Mouse (Mus musculus): ENCODE results near the gene Zfp748. TPM values are rescaled to one million over a fixed set of nuclear protein-coding genes. Genes with fewer than 3 reads are reported as not detected.

The Zfp748 gene
- 3.3 and 6.7 TPM in 2 replicates for total RNA-seq (2015; ENCODE audit: low replicate concordance)
- 2.9 and 4.6 TPM in 2 replicates for total RNA-seq (2017; ENCODE audit: low replicate concordance)

- ATAC-seq (replicated peaks; ENCODE audit: low FRiP score, poor library complexity, severe bottlenecking): no peak
These were observed at the start of gene Zfp748 for GRCm38 (mm10) chr13:67553730-67554129. Zfp748 (minus strand) TSS chr13:67553830.

- ATAC-seq (replicated peaks; ENCODE audit: low FRiP score, poor library complexity, severe bottlenecking): no peak
These were observed 19.1 kb upstream of the Zfp748 start for GRCm38 (mm10) chr13:67572591-67573189.

GRCm38 (mm10) chr13:67552505-67553346 lies 904 bp downstream of the Zfp748 start:
- peak; percentile 98 for ATAC-seq (replicated peaks; ENCODE audit: low FRiP score, poor library complexity, severe bottlenecking)

GRCm38 (mm10) chr13:67545941-67546340 lies 7.7 kb downstream of the Zfp748 start:
- ATAC-seq (replicated peaks; ENCODE audit: low FRiP score, poor library complexity, severe bottlenecking): no peak

GRCm38 (mm10) chr13:67527049-67527730 lies 26.4 kb downstream of the Zfp748 start:
- ATAC-seq (replicated peaks; ENCODE audit: low FRiP score, poor library complexity, severe bottlenecking): no peak

GRCm38 (mm10) chr13:67525753-67526410 lies 27.7 kb downstream of the Zfp748 start, which contains the start of the genes Gm26965 and Zfp87:
Gm26965 (minus strand) TSS chr13:67526151.
Zfp87 (minus strand) TSS chr13:67526177.
- peak; percentile 100 for ATAC-seq (replicated peaks; ENCODE audit: low FRiP score, poor library complexity, severe bottlenecking)

GRCm38 (mm10) chr13:67500908-67501307 lies 52.7 kb downstream of the Zfp748 start:
- ATAC-seq (replicated peaks; ENCODE audit: low FRiP score, poor library complexity, severe bottlenecking): no peak

- ATAC-seq (replicated peaks; ENCODE audit: low FRiP score, poor library complexity, severe bottlenecking): peak; percentile 79
These were observed 53.4 kb downstream of the Zfp748 start, which contains the start of gene Zfp58 for GRCm38 (mm10) chr13:67500084-67500719. Zfp58 (minus strand) TSS chr13:67500555.

GRCm38 (mm10) chr13:67495631-67496030 lies 58.0 kb downstream of the Zfp748 start:
- ATAC-seq (replicated peaks; ENCODE audit: low FRiP score, poor library complexity, severe bottlenecking): no peak

Other genes with a start within 250 kb of the Zfp748 start
- gene Zfp457, start 247.3 kb downstream of the Zfp748 start, total RNA-seq (2015; ENCODE audit: low replicate concordance): not detected in 2 replicates
- 0.56 TPM in 1 of 2 replicates, not detected in the other for gene Zfp457, start 247.3 kb downstream of the Zfp748 start, total RNA-seq (2017; ENCODE audit: low replicate concordance)
- 4.0 and 5.0 TPM in 2 replicates for gene Zfp595, start 221.3 kb downstream of the Zfp748 start, total RNA-seq (2015; ENCODE audit: low replicate concordance)
- 2.0 and 7.8 TPM in 2 replicates for gene Zfp595, start 221.3 kb downstream of the Zfp748 start, total RNA-seq (2017; ENCODE audit: low replicate concordance)
- not detected in 2 replicates for gene Gm28044, start 193.3 kb downstream of the Zfp748 start, total RNA-seq (2015; ENCODE audit: low replicate concordance)
- gene Gm28044, start 193.3 kb downstream of the Zfp748 start, total RNA-seq (2017; ENCODE audit: low replicate concordance): not detected in 2 replicates
- gene Zfp953, start 193.2 kb downstream of the Zfp748 start, total RNA-seq (2015; ENCODE audit: low replicate concordance): 3.1 and 5.0 TPM in 2 replicates
- gene Zfp953, start 193.2 kb downstream of the Zfp748 start, total RNA-seq (2017; ENCODE audit: low replicate concordance): 6.8 and 7.6 TPM in 2 replicates
- gene Gm28041, start 178.1 kb downstream of the Zfp748 start, total RNA-seq (2015; ENCODE audit: low replicate concordance): not detected in 2 replicates
- gene Gm28041, start 178.1 kb downstream of the Zfp748 start, total RNA-seq (2017; ENCODE audit: low replicate concordance): not detected in 2 replicates
- gene Zfp456, start 178.0 kb downstream of the Zfp748 start, total RNA-seq (2015; ENCODE audit: low replicate concordance): 0.19 and 0.63 TPM in 2 replicates
- gene Zfp456, start 178.0 kb downstream of the Zfp748 start, total RNA-seq (2017; ENCODE audit: low replicate concordance): 0.56 and 1.5 TPM in 2 replicates
- 3.5 and 7.7 TPM in 2 replicates for gene Zfp429, start 154.0 kb downstream of the Zfp748 start, total RNA-seq (2015; ENCODE audit: low replicate concordance)
- gene Zfp429, start 154.0 kb downstream of the Zfp748 start, total RNA-seq (2017; ENCODE audit: low replicate concordance): 3.5 and 3.6 TPM in 2 replicates
- gene Zfp459, start 132.4 kb downstream of the Zfp748 start, total RNA-seq (2015; ENCODE audit: low replicate concordance): 0.42 TPM in 1 of 2 replicates, not detected in the other
- gene Zfp459, start 132.4 kb downstream of the Zfp748 start, total RNA-seq (2017; ENCODE audit: low replicate concordance): 1.7 TPM in 2 replicates
- gene Zfp874a, start 102.2 kb downstream of the Zfp748 start, total RNA-seq (2015; ENCODE audit: low replicate concordance): 72.8 and 75.0 TPM in 2 replicates
- gene Zfp874a, start 102.2 kb downstream of the Zfp748 start, total RNA-seq (2017; ENCODE audit: low replicate concordance): 112 and 135 TPM in 2 replicates
- 48.9 and 51.3 TPM in 2 replicates for gene Zfp874b, start 69.6 kb downstream of the Zfp748 start, total RNA-seq (2015; ENCODE audit: low replicate concordance)
- gene Zfp874b, start 69.6 kb downstream of the Zfp748 start, total RNA-seq (2017; ENCODE audit: low replicate concordance): 71.6 and 103 TPM in 2 replicates
- 1.5 TPM in 1 of 2 replicates, not detected in the other for gene Zfp58, start 53.3 kb downstream of the Zfp748 start, total RNA-seq (2015; ENCODE audit: low replicate concordance)
- gene Zfp58, start 53.3 kb downstream of the Zfp748 start, total RNA-seq (2017; ENCODE audit: low replicate concordance): 1.0 and 2.1 TPM in 2 replicates
- not detected in 2 replicates for gene Gm26965, start 27.7 kb downstream of the Zfp748 start, total RNA-seq (2015; ENCODE audit: low replicate concordance)
- gene Gm26965, start 27.7 kb downstream of the Zfp748 start, total RNA-seq (2017; ENCODE audit: low replicate concordance): not detected in 2 replicates
- 5.8 and 7.1 TPM in 2 replicates for gene Zfp87, start 27.7 kb downstream of the Zfp748 start, total RNA-seq (2015; ENCODE audit: low replicate concordance)
- gene Zfp87, start 27.7 kb downstream of the Zfp748 start, total RNA-seq (2017; ENCODE audit: low replicate concordance): 10.6 and 23.1 TPM in 2 replicates
- gene Zfp729b, start 55.9 kb upstream of the Zfp748 start, total RNA-seq (2015; ENCODE audit: low replicate concordance): 1.9 and 5.2 TPM in 2 replicates
- 2.4 and 4.6 TPM in 2 replicates for gene Zfp729b, start 55.9 kb upstream of the Zfp748 start, total RNA-seq (2017; ENCODE audit: low replicate concordance)
- gene Gm49345, start 83.9 kb upstream of the Zfp748 start, total RNA-seq (2015; ENCODE audit: low replicate concordance): not detected in 2 replicates
- not detected in 2 replicates for gene Gm49345, start 83.9 kb upstream of the Zfp748 start, total RNA-seq (2017; ENCODE audit: low replicate concordance)
- gene Zfp729a, start 84.0 kb upstream of the Zfp748 start, total RNA-seq (2015; ENCODE audit: low replicate concordance): 1.2 and 6.1 TPM in 2 replicates
- gene Zfp729a, start 84.0 kb upstream of the Zfp748 start, total RNA-seq (2017; ENCODE audit: low replicate concordance): 4.9 and 11.4 TPM in 2 replicates
- gene Zfp738, start 133.2 kb upstream of the Zfp748 start, total RNA-seq (2015; ENCODE audit: low replicate concordance): 1.0 and 2.5 TPM in 2 replicates
- 1.3 and 1.5 TPM in 2 replicates for gene Zfp738, start 133.2 kb upstream of the Zfp748 start, total RNA-seq (2017; ENCODE audit: low replicate concordance)
- gene Zfp65, start 175.3 kb upstream of the Zfp748 start, total RNA-seq (2015; ENCODE audit: low replicate concordance): 2.1 and 3.3 TPM in 2 replicates
- 2.8 and 3.1 TPM in 2 replicates for gene Zfp65, start 175.3 kb upstream of the Zfp748 start, total RNA-seq (2017; ENCODE audit: low replicate concordance)
- 1.7 and 4.4 TPM in 2 replicates for gene Zfp85, start 201.4 kb upstream of the Zfp748 start, total RNA-seq (2015; ENCODE audit: low replicate concordance)
- 0.09 and 2.5 TPM in 2 replicates for gene Zfp85, start 201.4 kb upstream of the Zfp748 start, total RNA-seq (2017; ENCODE audit: low replicate concordance)
- gene Zfp493, start 225.9 kb upstream of the Zfp748 start, total RNA-seq (2015; ENCODE audit: low replicate concordance): 5.0 TPM in 1 of 2 replicates, not detected in the other
- 0.34 TPM in 1 of 2 replicates, not detected in the other for gene Zfp493, start 225.9 kb upstream of the Zfp748 start, total RNA-seq (2017; ENCODE audit: low replicate concordance)

All from erythroblast, adult 5-6 weeks (primary cell).